Mouse (Mus musculus): ENCODE measurements around the gene Amotl1. TPM values are rescaled to one million over a fixed set of nuclear protein-coding genes. Genes with fewer than 3 reads are reported as not detected.

The Amotl1 gene
- polyA plus RNA-seq, 1 experiment = not detected

DNA sequence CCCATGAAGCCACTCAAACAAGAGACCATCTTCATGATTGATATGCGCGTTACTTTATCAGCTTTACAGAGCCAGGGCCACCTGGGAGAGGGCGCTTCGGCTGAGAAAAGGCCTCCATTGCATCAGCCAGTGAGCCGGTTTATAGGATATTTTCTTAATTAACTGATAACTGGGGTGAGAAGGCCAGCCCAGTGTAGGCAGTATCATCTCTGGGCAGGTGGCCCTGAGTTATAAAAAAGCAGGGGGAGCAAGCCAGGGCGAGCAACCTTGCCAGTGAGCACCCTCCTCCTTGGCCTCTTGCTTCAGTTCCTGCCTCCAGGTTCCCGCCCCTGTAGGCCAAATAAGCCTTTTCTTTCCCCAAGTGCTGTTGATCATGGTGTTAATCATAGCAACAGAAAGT is 81.5 kb downstream of the Amotl1 start:
- peaks cover 11% of the 10 kb centered on the region for H3K27me3 ChIP-seq (replicated peaks)
- TF ChIP-seq GATA1 (IDR thresholded peaks at IDR 0.05; ENCODE audit: borderline replicate concordance, low read length) (no peak), FLI1 (IDR thresholded peaks at IDR 0.05; ENCODE audit: low read length) (no peak)
- no peak overlapping the region for H3K4me3 ChIP-seq (replicated peaks)
- H3K36me3 ChIP-seq (replicated peaks; ENCODE audit: low read length) = no peaks in the 10 kb centered on the region
- peaks cover 6% of the 10 kb centered on the region for H3K9me3 ChIP-seq
- H3K4me1 ChIP-seq = peaks cover 60% of the 10 kb centered on the region

DNA sequence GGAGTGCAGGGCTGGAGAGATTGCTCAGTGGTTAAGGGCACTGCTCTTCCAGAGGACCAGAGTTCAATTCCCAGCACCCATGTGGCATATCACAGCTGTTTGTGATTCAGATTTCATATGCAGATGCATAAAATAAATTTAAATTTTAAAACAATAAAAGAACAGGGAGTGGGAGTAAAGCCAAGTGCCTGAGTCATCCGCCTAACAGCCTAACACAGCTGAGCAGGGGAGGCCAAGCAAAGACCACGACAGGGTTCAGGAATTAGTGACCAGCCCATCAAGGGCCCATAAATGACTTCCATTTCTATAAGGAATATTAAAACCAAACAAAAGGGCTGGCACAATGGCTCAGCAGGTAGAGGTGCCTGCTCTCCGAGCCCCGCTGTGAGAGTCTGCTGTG is 84.3 kb downstream of the Amotl1 start:
- Histone ChIP-seq H3K4me3 (replicated peaks) (no peak overlapping the region), H3K9me3 (peaks cover 6% of the 10 kb centered on the region), H3K27me3 (replicated peaks) (peaks cover 35% of the 10 kb centered on the region), H3K36me3 (replicated peaks; ENCODE audit: low read length) (no peaks in the 10 kb centered on the region), H3K4me1 (peaks cover 46% of the 10 kb centered on the region)
- no peak for TF ChIP-seq GATA1 (IDR thresholded peaks at IDR 0.05; ENCODE audit: borderline replicate concordance, low read length)
- no peak for TF ChIP-seq FLI1 (IDR thresholded peaks at IDR 0.05; ENCODE audit: low read length)

DNA sequence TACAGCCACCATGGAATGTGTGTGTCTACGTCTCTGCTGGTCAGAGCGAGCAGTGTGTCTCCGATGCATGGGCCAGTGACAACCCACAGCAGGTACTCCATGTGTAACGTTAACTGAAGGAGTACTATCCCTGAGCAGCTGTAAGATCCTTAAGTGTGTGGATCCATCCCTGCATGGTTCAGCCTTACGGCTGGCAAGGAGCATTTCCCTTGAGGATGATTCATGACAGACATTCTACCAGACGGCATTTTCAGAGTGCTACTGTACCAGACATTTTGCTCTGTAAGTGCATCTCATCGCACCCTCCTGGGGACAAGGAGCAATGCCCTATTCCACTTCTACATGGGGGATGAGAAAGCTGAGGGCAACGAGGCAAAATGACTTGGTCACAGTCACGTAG is 84.9 kb downstream of the Amotl1 start:
- TF ChIP-seq FLI1 (IDR thresholded peaks at IDR 0.05; ENCODE audit: low read length) (no peak), GATA1 (IDR thresholded peaks at IDR 0.05; ENCODE audit: borderline replicate concordance, low read length) (no peak)
- Histone ChIP-seq H3K4me3 (replicated peaks) (no peak overlapping the region), H3K4me1 (peaks cover 40% of the 10 kb centered on the region), H3K36me3 (replicated peaks; ENCODE audit: low read length) (no peaks in the 10 kb centered on the region), H3K27me3 (replicated peaks) (peaks cover 38% of the 10 kb centered on the region), H3K9me3 (peaks cover 6% of the 10 kb centered on the region)

DNA sequence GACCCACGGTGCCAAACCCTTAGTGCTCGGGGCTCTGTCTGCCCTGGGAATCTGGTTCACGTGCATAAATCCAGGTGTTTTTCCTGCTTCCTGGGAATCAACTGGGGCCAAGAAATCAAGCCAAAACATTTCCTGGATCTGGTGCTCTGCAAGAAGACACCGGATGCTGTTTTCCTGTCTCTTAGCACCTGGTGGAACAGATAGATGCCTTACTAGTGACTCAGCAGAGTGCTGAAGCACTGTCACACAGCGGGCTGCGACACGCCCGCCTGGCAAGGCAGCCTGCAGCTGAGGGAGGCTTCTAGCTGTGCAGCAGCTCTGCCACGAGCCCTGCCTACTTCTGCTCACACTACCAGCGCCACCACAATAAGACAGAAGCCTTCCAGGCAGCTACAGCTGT is 85.4 kb downstream of the Amotl1 start:
- Histone ChIP-seq H3K4me1 (peaks cover 39% of the 10 kb centered on the region), H3K4me3 (replicated peaks) (peak overlapping the region; percentile 39), H3K27me3 (replicated peaks) (peaks cover 38% of the 10 kb centered on the region), H3K9me3 (peaks cover 6% of the 10 kb centered on the region), H3K36me3 (replicated peaks; ENCODE audit: low read length) (no peaks in the 10 kb centered on the region)
- no peak for TF ChIP-seq GATA1 (IDR thresholded peaks at IDR 0.05; ENCODE audit: borderline replicate concordance, low read length)
- TF ChIP-seq FLI1 (IDR thresholded peaks at IDR 0.05; ENCODE audit: low read length) = no peak

DNA sequence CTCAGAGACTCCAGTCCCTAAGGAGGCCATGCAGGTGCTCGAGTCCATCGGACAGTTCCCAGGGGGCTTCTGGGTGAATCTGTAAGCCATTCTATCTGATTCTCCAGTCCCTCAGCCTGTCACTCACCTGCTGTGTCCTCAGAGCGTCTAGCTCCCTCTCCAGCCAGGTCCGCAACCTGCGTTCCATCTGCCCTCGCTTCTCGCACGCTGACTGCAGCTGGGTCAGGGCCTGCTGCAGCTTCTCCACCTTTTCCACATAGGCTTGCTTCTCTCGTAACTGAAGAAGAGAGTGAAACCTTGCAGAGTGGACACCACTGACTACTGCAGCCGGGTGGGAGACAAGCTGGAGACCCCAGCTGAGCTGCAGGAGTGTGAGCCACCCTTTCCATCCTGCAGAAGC is 86.5 kb downstream of the Amotl1 start:
- peaks cover 39% of the 10 kb centered on the region for H3K4me1 ChIP-seq
- no peak overlapping the region for H3K4me3 ChIP-seq (replicated peaks)
- H3K27me3 ChIP-seq (replicated peaks) = peaks cover 40% of the 10 kb centered on the region
- TF ChIP-seq GATA1 (IDR thresholded peaks at IDR 0.05; ENCODE audit: borderline replicate concordance, low read length) (no peak), FLI1 (IDR thresholded peaks at IDR 0.05; ENCODE audit: low read length) (no peak)
- H3K36me3 ChIP-seq (replicated peaks; ENCODE audit: low read length) = no peaks in the 10 kb centered on the region
- 0 out of 2 replicates have a peak, but pooled peaks cover 4% of the 10 kb centered on the region for H3K9me3 ChIP-seq

DNA sequence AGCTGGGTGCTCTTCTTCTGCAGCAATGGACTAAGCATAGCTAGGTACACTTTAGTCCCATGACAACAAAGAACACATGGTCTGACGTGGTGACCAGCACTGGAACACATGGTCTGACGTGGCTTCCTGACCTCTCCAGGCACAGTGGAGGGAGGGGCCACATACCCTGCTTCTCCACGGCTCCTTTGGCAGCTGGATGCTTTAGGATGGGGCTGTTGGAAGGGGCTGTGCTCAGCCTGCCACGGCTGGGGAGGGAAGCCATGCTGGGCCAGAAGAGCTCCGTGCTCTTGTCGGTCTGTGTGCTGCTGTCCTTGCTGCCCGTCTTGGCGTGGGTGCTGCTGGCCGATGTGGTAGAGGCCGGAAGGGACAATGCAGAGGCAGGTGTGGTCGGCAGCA is 96.5 kb downstream of the Amotl1 start:
- Histone ChIP-seq H3K36me3 (replicated peaks; ENCODE audit: low read length) (no peaks in the 10 kb centered on the region), H3K9me3 (0 out of 2 replicates have a peak, but pooled peaks cover 3% of the 10 kb centered on the region), H3K4me1 (peaks cover 5% of the 10 kb centered on the region; the same call in 1 of the 2 replicates), H3K4me3 (replicated peaks) (peak overlapping the region; percentile 11), H3K27me3 (replicated peaks) (peaks cover 66% of the 10 kb centered on the region)
- TF ChIP-seq FLI1 (IDR thresholded peaks at IDR 0.05; ENCODE audit: low read length) = no peak
- TF ChIP-seq GATA1 (IDR thresholded peaks at IDR 0.05; ENCODE audit: borderline replicate concordance, low read length) = no peak

DNA sequence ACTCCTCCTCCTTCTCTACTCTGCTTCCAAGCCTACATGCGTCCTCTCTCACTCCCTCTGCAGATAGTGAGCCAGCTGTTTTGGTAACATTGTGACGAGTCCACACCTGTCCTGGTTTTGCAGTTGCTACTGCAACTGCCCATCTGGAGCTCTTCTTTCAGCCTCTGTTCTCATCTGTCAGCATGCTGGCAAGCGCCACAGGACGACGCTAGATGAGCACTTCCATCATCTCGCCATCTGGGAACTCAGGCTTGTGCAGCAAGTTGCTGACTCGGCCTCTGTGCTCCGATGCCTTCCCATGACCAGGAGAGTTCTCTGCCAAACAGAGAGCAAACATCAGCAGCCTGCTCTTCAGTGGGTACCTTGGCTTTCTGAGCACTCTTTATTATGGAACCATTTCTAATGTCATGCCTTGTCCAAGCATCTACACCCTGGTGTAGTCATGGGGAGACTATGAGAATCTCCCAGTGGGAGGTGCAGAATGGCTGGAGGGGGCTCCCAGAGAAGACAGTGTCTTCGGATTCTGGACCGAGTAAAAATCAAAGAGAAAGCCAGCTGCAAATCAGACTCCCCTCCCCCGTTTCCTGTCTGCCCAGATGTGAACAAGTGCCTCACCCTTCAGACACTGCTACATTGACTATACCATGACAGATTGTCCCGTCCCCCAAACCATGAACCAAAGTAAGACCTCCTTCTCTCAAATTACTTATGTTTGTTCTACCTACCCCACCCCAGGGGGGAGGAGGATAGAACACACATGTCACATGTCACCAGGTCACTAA is 97.1 kb downstream of the Amotl1 start:
- H3K4me1 ChIP-seq = peaks cover 5% of the 10 kb centered on the region; the same call in 1 of the 2 replicates
- no peak overlapping the region for H3K4me3 ChIP-seq (replicated peaks)
- no peaks in the 10 kb centered on the region for H3K36me3 ChIP-seq (replicated peaks; ENCODE audit: low read length)
- peaks cover 60% of the 10 kb centered on the region for H3K27me3 ChIP-seq (replicated peaks)
- H3K9me3 ChIP-seq = 0 out of 2 replicates have a peak, but pooled peaks cover 3% of the 10 kb centered on the region
- TF ChIP-seq GATA1 (IDR thresholded peaks at IDR 0.05; ENCODE audit: borderline replicate concordance, low read length) (no peak), FLI1 (IDR thresholded peaks at IDR 0.05; ENCODE audit: low read length) (no peak)

DNA sequence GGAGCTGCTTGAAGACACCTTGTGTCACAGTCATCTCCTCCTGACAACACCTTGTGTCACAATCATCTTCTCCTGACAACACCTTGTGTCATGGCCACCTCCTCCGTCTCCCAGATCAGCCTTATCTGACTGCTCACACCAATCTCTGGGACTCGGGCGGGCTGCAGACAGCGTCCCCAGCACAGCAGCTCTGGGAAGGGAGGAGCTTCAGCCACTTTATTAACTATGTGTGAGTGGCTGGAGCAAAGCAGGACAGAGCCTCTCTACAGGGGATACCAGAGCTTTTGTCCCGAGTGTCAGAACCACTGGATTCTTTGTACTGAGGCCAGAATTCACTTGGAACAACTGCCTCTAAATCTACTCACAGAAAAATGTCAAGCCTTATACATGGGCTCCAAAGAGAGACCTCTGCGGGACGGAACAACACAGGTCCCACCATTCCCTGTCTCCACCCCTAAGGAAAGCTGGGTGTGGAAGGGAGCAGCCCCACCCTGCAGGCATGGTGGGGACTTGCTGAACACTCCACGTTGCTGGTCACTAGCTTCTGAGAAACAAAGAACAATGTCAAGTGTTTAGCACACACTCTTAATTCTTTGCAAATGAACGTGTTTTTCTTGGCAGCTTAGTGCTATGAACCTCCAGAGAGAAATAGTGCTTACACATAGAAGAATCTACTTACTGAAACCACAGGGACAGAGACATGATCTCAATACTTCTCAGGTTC is 100.7 kb downstream of the Amotl1 start:
- peaks cover 65% of the 10 kb centered on the region for H3K27me3 ChIP-seq (replicated peaks)
- H3K4me1 ChIP-seq = peaks cover 5% of the 10 kb centered on the region; the same call in 1 of the 2 replicates
- no peaks in the 10 kb centered on the region for H3K36me3 ChIP-seq (replicated peaks; ENCODE audit: low read length)
- TF ChIP-seq FLI1 (IDR thresholded peaks at IDR 0.05; ENCODE audit: low read length) (no peak), GATA1 (IDR thresholded peaks at IDR 0.05; ENCODE audit: borderline replicate concordance, low read length) (no peak)
- H3K4me3 ChIP-seq (replicated peaks) = no peak overlapping the region
- H3K9me3 ChIP-seq = no peaks in the 10 kb centered on the region

DNA sequence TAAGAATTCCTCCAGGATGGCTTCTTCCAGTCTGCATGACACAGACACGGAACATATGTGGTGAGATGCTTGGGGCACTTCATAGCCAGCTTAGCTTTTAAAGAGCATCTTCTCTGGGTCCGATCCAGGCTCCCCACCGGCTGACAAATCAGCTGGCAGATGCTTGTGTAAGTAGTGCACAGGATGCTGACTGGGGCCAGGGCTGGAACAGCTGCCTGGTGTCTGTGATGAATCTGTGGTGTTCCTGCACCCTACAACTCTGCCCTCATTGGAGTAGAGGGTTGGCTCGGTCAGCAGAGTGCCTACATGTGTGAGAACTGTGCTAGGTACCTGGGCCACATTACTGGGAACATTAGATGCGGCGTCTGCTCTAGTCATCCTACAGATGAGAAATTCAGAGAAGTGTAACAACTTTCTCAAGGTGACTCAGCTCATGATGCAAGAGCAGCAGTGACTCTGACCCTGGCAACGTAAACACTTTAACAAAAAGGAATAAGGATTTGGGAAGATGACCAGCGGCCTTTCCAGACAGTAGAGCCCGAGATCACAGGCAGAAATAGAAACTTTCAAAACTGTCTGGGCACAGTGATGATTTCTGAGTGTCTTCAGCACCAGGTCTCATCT is 109.9 kb downstream of the Amotl1 start:
- peaks cover 32% of the 10 kb centered on the region for H3K27me3 ChIP-seq (replicated peaks)
- TF ChIP-seq FLI1 (IDR thresholded peaks at IDR 0.05; ENCODE audit: low read length) (no peak), GATA1 (IDR thresholded peaks at IDR 0.05; ENCODE audit: borderline replicate concordance, low read length) (no peak)
- peak overlapping the region; percentile 46 for H3K4me3 ChIP-seq (replicated peaks)
- no peaks in the 10 kb centered on the region for H3K36me3 ChIP-seq (replicated peaks; ENCODE audit: low read length)
- H3K9me3 ChIP-seq = peaks cover 16% of the 10 kb centered on the region
- no peaks in the 10 kb centered on the region for H3K4me1 ChIP-seq
